Mouse (Mus musculus): ENCODE results near the gene Lgals3bp.
A peak's percentile ranks its signal among the peaks of the same experiment; 100 is the strongest.

Lgals3bp gene

DNA sequence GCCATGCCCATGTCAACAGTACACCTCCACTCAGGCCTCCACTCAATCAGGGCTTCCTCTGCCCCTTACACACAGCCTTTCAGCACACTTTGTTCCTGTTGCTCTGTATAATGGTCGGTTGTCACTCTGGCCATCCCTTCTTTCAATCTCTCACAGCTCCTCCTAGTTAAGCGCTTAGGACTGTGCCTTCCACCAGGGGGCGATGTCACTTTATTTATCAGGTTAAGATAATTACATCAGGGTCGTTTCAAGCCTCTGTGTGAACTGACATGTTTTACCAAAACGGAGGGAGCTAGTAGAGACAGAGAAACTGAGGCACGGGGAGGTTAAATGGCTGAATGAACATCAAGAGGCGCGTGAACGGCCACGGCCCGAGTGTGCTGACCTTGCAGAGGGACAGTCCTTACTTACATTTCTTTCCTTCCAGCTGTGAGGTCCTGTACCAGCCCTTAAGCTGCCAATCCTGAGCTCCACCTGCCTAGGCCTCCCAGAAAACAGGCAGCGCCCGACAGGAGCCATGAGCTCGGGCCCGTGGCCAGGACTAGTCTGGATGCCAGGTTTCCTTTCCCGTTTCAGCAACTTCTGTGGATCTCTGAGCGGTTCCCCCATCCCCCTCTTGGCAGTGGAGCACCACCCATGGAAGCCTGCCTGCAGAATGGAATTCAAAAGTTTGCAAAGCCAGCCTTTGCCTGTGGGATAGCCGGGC lies 21.5 kb upstream of the Lgals3bp start:
- peak; percentile 67 to 80 for DNase-seq (ENCODE audit: low spot score in 2 of 2)

DNA sequence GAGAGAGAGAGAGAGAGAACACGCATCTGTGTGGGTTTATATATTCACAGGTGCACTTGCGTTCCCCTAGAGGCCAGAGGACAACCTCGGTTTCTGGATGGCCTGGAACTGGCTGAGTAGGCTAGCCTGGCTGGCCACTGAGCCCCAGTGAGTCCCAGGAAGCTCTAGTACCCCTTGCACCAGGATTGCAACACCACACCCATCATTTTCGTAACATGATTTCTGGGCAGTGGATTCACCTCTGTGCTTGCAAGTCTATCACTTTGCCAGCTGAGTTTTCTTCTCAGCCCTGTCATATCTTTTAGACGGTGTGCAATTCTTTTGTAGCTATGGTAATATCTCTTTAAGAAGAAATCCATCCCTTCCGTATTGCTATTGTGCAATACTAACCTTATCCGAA lies 18.4 kb upstream of the Lgals3bp start:
- no peak for DNase-seq (ENCODE audit: low spot score in 2 of 2)

DNA sequence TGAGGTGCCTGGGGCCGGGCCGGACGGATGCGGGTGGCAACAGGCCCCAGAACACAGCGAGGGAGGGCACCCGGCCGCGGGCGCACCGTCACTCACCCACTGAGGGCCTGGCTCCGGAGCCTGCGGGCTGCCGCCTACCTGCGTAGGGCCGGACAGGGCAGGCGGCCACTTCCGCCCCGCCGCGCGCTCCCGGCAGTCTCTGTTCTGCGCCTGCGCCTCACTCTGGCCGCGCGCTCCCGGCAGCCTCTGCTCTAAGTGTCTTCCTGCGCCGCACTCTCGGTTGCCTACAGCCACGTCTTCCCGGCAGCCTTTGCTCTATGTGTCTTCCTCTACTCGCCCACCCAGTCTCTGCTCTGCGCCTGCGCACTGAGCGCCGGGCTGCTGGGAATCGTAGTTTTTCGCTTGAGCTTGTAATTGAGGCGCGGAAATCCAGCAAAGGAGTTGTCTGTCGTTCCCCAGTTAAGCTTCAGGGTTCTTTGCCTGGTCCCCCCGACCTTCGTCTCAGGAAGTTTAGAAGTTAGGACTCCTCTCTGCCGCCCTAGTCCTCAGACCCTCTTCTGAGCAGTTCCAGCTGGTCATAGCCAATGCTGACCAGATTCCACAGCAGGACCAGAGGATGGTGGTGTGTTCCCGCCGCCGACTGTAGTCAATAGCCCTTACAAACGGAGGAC lies 17.1 kb upstream of the Lgals3bp start, which contains the start of gene Cant1:
TSS of gene Cant1 (minus strand) at position 253 of the 671 bp plus-strand sequence.
- peak; percentile 87 to 95 for DNase-seq (ENCODE audit: low spot score in 2 of 2)

DNA sequence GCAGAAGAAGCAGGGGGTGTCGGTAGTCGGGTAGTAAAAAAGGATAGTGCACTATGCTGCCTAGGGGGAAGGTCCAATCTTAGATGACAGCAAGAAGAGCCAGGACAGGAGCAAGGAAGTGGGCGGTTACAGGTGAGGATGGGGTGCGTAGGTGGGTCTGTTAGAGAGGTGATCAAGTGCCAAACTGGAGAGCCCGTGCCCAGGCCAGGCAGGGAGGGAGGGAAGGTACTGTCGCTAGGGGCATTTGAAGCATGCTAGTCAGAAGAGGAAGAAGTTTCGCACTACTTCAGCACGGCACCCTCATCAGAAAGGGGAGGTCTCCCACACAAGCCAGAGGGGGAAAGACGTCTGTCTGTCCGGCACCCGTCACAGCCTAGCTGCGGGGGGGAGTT lies 16.5 kb upstream of the Lgals3bp start:
- no peak for DNase-seq (ENCODE audit: low spot score in 2 of 2)

DNA sequence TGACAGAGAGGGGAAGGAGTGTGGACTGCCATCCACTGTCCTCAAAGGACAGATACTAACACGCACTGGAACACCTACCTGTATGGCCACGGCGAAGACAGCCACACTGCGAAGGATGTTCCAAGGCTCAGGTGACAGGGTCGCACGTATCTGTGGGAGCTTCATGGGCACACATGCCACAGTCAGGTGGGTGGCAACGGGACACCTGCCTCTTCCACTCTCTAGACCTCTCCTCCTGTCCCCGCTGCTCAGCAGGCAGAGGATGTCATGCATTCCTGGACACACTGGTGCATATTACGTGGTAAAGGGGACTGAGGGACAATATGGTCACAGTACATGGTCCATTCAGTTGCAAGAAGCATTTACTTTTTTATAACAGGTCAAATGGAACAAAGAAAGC lies 15.6 kb upstream of the Lgals3bp start:
- DNase-seq (ENCODE audit: low spot score in 2 of 2), result no peak

DNA sequence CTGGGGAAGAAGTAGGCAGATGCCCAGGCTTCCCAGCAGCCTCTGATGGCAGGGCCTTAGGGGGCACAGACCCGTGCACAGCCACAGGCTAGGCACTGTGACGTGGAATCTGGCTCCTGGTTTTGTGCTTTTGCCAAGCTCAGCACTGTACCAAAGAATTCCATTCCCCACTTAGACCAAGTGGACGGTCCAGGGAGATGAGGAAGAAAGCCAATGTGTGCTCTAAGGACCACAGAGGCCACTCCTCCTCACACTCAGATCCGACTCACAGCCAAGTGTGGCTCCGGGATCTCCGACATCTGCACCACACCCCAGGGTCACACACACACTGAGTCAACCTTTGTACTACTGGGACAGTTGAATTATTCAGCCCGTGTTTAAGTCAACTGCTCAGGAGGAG lies 14.2 kb upstream of the Lgals3bp start:
- DNase-seq (ENCODE audit: low spot score in 2 of 2), result no peak

DNA sequence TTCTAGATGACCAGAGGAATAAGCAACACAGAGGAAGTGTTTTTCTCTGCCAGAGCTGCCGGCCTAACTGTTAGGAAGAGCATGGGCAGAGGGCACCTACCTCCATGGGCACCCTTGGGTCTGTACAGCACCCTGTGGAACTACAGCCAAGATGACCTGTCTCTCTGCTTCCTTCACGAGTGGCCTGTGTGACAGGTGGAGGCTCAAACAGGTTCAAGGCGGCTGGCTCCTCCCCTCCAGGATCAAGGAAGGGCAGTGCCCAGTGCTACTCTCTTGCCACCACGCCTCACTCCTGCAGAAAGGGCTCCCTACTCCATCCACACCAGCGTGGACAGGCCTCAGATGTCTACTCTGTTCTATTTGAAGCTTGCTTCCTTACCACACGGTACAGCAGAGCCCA lies 13.7 kb upstream of the Lgals3bp start:
- DNase-seq (ENCODE audit: low spot score in 2 of 2), result no peak

DNA sequence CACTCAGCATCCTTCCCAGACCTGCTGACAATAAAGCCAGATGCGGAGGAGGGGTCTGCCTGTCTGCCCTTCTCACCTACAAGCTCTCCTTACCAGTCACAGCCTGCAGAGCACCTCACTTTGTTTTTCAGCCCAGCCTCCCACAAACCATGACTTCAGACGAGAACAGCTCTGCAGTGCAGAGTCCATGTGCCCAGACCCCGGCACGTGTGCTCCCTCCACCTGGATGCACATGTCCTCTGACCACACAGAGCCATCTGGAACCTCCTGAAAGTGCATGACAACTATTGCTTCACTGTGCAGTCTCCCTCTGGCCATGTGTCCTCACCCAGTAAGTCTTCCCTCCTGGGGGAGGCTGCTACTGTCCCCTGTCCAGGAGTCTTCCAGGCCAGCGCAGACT lies 12.4 kb upstream of the Lgals3bp start:
- no peak for DNase-seq (ENCODE audit: low spot score in 2 of 2)

DNA sequence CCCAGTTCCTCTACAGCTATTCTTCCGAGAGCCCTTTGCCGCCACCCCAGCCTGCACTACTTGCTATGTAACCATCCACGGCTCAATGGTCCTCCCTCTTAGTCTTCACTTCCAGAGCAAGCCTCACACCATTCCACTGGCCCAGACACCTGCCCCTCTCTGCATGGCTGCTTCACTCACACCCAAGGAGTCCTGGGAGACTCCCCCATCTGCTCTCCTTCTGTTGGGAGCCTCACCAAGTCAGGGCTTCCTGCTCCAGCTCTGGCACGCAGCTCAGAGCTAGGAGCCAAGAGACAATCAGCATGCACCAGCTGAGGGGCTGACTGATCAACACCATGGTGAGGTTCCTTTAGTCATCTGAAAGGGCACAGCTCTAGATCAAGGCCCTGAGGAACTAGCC lies 11.2 kb upstream of the Lgals3bp start:
- peak in 1 of 2 experiments; percentile 38 for DNase-seq (ENCODE audit: low spot score in 2 of 2)

DNA sequence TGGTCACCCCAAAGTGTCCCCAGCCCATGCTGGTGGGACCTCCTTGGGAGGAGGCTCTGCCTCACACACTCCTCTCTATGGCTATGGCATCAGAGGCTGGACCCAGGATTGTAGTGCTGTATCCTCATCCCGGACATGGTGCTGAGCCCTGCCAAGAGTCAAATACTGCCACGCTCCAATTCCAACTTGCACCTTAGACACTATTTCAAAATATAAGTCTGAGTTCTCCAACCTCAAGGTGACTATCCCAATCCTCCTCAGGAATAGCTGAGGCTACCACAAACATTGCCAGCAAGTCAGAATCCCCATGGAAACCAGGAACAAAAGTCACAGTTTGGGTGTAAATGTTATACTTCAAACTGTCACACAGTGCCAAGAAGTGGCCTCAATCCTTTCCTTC lies 10.7 kb upstream of the Lgals3bp start:
- no peak for DNase-seq (ENCODE audit: low spot score in 2 of 2)

DNA sequence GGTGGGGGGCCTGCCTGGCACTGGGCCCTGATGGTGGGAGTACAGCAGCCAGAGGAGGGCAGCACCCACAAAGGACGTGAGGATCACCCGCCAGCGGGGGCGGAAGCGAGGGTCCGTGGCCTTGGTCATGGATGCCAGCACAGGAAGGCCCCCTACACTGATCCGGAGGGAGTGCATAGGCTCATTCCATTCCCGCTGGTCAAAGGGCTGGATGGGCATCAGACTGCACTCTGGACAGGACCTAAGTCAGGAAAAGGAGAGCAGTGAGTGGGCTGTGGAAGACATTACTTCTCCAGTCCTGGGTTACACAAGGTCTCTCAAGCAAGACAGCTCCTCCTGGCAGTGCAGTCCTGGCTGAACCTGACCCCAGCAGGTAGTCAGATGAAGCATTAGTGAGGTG lies 9.4 kb upstream of the Lgals3bp start:
- DNase-seq (ENCODE audit: low spot score in 2 of 2), result no peak

DNA sequence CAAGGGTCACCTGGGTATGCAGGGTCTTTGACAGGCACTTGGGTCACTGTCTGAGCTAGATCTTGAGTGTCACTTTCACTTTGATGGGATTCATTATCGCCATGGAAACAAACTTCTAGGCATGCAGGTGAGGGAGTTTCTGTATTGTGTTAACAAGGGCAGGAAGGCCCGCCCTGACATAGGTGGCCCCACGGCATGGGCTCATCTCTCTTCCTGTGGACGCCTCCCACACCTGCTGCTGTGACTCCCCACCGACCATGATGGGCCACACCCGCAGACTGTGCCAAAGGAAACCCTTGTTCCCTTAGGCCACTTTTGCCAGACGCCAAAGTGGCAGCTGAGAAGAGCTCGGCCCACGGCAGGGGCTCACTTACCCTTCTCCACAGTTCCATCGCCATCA lies 8.6 kb upstream of the Lgals3bp start:
- DNase-seq (ENCODE audit: low spot score in 2 of 2), result no peak

DNA sequence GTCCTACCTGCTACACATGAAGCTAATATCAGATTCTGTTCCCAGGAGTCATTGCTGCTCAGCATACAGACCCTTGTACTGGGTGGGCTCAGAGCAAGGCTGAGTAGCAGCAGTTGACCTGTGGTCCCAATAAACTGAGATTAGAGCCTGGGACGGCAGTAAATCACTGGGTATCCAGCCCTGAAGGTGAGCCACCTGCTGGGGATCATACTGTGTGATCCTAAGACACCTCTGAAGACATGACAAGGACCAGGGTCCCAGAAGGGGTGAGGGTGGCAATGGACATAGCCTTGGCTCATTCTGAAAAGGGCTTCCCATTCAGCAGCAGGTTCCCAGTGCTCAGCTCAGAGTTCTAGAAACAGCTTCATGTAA lies 8.2 kb upstream of the Lgals3bp start:
- no peak for DNase-seq (ENCODE audit: low spot score in 2 of 2)

DNA sequence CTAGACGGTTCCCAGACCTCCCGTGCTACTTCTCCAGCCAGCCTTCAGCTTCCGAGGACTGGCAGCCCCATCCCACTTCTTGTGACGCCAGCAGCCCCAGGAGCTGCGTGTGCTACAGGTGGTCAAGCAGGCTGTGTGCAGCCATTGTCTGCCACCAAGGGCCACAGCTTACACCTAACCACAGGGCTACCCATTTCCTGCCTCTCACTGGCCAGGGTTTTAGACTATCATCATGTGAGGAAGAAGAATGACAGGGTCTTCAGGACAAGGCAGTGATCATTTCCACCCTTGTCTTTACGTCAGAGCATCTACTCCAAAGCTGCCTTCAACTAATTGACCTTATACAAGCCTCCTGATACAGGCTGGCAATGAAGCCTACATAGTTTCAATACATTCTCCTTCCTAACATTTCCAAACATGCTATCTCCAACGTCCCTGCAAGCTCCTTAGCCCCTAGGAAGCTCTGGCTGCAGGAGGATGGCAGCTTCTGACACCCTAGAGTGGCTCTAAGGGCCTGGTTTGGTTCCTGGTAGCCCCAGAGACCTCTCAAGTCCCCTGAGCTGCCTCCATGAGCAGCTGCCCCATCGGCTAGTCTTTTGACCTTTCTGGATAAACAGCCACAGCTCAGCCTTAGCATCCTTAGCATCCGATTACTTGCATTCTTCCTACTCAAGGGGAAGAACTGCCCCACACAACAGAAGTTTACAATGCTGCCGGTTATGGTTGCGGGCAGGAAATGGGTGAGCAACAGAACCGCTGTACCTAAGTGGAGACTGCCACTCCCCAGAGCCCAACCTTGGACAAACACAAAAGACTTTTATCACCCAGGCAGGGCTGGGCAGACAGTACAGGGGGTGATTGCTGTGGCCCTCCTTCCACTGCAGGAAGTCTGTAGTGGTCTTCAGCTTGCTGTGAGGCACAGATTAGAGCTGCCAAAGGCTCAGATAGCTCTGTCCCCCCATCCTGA lies 7.5 kb upstream of the Lgals3bp start:
- DNase-seq (ENCODE audit: low spot score in 2 of 2), result no peak

DNA sequence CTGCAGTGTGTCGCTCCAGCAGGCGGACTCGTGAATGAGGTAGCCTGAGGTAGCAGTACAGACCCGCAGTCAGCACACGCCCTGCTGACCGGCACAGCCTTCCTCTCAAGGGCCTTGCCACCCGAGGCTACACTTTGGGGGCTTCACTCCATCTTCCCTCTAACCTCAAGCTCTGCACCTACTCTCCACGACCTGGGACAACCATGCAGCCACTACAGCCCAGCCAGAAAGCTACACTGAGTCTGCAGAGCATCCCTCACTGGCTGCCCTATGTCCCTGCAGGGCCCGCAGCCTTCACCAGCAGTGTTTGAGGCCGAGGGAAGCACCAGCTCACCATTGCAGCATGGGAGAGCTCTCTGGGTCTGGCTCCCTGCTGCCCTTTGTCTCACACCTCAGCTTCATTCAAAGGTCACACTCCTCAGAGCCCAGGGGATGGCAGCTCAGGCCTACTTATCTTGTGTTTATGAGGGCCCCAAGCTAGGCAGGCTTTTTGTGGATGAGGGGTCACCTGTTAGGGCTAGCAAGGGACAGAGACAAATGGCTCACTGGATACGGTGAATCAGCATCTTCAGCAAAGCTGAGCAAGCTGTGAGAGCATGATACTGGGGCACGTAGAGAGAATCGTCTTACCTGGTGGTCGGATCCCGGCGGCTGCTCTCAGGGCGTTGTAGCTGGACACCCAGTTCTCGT lies 6.3 kb upstream of the Lgals3bp start:
- DNase-seq (ENCODE audit: low spot score in 2 of 2), result no peak

DNA sequence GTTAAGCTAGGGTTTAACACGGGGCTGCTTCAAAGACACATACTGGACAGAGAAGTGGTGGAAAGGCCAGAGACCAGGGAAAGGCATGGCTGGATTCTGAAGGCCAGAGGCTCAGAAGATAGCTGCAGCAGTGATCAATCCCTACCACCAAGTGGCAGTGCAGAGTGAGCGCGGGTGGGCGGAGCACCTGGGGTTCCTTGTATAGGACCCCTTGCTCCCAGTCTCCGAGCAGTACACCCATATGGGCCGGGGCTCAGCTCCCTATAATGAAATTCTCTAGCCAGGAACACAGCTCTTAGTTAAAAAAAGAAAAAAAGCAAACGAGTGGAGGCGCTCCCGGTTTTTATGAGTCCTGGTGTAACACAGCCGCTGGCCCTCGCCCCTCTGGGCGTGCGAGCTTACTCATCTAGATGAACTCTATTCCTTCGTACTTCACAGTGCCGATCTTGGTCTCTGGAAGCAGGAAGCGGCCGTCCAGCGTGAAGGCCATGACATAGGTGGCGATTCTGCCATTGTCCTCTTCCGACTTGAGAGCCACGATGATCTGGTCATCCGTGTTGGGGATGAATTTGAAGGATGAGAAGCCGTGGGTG lies 5.5 kb upstream of the Lgals3bp start:
- peak in 1 of 2 experiments; percentile 67 for DNase-seq (ENCODE audit: low spot score in 2 of 2)

DNA sequence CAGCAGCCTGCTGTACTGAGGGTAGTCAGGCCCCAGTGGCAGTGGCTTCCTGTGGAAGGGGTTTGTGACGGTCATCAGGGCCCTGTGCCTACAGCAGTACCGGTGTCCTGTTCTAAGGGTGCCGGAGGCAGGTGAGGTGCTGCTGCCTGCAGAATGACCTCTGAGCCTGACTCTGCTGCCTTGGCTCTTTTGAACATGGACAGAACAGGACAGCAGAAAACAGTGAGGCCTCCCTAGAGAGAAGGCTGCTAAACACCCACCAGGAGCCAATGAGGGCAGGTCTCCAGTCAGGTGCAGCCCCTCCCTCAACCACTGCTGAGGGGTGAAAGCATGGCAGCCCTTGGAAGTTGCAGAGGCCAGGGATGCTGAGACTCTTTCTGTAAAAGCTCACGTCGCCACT lies 4.6 kb upstream of the Lgals3bp start:
- DNase-seq (ENCODE audit: low spot score in 2 of 2), result peak in 1 of 2 experiments; percentile 11

DNA sequence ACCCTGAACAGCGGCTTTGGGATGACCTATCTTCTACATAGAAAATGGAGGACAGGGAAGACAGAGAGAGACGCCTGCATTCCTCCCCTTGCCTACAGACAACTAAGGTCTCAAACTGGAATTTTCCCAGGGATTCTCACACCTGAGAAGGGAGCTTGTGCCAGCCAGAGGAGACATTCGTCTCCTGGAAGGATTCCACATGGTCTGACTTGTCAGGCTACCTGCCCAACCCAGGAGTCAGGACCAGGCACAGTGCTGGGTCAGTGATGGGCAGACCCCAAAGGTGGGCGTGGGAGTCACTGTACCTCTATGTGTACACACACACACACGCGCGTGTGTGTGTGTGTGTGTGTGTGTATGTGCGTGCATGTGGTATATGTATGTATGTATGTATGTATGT lies 3.4 kb upstream of the Lgals3bp start:
- peak in 1 of 2 experiments; percentile 7 for DNase-seq (ENCODE audit: low spot score in 2 of 2)

DNA sequence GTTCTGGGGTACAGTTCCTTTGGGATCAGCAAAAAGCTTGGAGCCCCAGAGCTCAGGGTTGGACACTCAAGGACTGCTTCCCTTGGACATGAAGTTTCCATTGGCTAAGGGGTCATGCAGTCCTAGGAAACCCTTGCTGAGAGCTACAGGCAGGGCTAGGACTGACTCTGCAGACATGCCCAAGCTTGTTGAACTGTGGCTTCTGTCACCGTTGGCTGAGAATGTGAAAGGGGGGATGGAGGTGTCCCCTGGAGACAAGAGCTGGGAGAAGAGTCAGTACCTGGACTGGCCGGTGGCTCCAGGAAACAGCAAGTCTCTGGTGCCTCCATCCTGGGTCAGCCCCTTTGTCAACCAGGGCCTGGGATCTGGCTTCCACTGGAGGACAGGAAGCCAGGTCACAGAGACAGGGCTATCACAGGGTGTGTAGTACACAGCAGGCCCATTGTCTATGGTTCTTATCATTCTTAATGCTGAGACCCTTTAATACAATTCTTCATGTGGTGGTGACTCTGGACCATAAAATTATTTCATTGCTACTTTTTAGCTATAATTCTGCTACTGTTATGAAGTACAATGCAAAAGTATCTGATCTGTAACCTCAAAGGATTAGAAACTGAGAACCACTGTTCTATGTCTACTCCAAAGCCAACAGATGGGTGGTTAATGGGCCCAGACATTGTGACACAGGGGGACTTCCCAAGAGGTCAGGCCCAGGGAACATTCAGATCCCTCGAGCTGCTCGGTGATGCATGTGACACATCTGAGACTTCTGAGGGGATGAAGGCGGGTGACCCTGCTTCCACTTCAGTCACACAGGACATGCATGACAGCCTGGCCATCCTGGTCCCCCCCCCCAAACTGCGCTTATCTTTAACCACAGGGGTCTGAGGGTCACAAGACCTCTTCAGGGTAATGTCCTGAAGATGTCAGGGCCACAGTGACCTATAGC lies 2.3 kb upstream of the Lgals3bp start:
- DNase-seq (ENCODE audit: low spot score in 2 of 2), result peak in 1 of 2 experiments; percentile 15

DNA sequence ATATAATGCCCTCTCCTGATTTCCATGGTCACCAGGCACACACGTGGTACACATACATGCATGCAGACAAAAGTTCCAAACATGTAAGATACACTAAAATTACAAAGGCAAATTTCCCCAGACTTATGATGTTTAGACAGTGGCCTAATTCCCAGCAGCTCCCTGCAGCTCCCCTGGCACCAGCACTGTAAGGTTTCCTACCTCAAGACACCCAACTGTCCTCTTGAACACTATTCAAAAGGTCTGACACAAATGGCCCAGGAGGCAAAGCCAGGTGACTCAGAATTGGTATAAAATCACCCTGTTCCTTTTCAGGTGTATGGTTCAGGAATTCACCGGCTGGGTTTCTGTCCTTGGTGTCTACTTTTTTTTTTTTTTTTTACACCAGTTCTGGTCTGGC lies 1.3 kb upstream of the Lgals3bp start:
- DNase-seq (ENCODE audit: low spot score in 2 of 2), result no peak

All from cerebellum, postnatal 4 days (tissue).